8 mouse cellular contexts compared by ENCODE assay signal in genomic region chr7:68129546-68130253, GRCm38 (mm10).
A peak's percentile ranks its signal among the peaks of the same experiment; 100 is the strongest.
DNase-seq lines count a peak whose midpoint lies in the region; ATAC-seq lines count a peak whose summit lies in the region.

No protein-coding gene starts in this region.

- intact Hi-C loops in left cerebral cortex, postnatal 10 days (cut with DNase I): loop anchor here (1.0 to 5.0 kb wide), 4 partner anchors 157 to 327 kb away; no protein-coding TSS in a partner anchor

- ATAC-seq in common myeloid progenitor, adult 5-6 weeks (replicated peaks; ENCODE audit: low read depth, poor library complexity, severe bottlenecking): peak; percentile 59
- peak; percentile 39 for ATAC-seq in megakaryocyte-erythroid progenitor cell, adult 5-6 weeks (replicated peaks; ENCODE audit: low FRiP score, low TSS enrichment, poor library complexity, severe bottlenecking)

- peak; percentile 63 for DNase-seq in WW6 (ENCODE audit: low read depth, low spot score)
- peak; percentile 83 to 85 for DNase-seq in gastrocnemius, adult 8-10 months (ENCODE audit: low spot score in 2 of 2)
- DNase-seq in induced T-regulatory cell, adult 2 months (ENCODE audit: low read depth): peak; percentile 85
- DNase-seq in left cerebral cortex, postnatal 10 days (ENCODE audit: extremely low spot score in 1 of 2, low spot score in 2 of 2): peak; percentile 85 to 89
- DNase-seq in right cerebral cortex, postnatal 25 days: peak; percentile 86
- peak; percentile 79 to 83 for DNase-seq in urinary bladder, postnatal 4 days (ENCODE audit: low spot score in 2 of 2)

Comparison
In these comparisons a context has a peak if more than half of its experiments do, and no peak if none do; other contexts are left out.
1. Peak in every context shown above with its lines: DNase-seq and ATAC-seq.